Comparison of ENCODE assay signal across 26 mouse cellular contexts in genomic region chr11:95576299-95576698, GRCm38 (mm10). TPM values are rescaled to one million over a fixed set of nuclear protein-coding genes. Genes with fewer than 3 reads are reported as not detected.
DNase-seq lines count a peak whose midpoint lies in the region; ATAC-seq lines count a peak whose summit lies in the region.
"Had no signal": no experiment of that assay in that cellular context is flagged by ENCODE, and none has a peak within 500 bp of the region (broad histone marks: within the 10 kb centered on the region; RNA-seq: fewer than 3 reads in every experiment).

No protein-coding gene starts in this region.

- H3K27me3 ChIP-seq in heart, embryonic 11.5 days (ENCODE audit: control insufficient read depth, insufficient read depth, low read length), result peaks cover 43% of the 10 kb centered on the region
- H3K27me3 ChIP-seq in kidney, embryonic 16.5 days (ENCODE audit: insufficient read depth, low read length), result peaks cover 30% of the 10 kb centered on the region
- peaks cover 72% of the 10 kb centered on the region for H3K27me3 ChIP-seq in embryonic facial prominence, embryonic 10.5 days (replicated peaks; ENCODE audit: low read depth, poor library complexity, severe bottlenecking)
- H3K27me3 ChIP-seq in stomach, embryonic 16.5 days (ENCODE audit: control insufficient read depth, insufficient read depth, low read length), result peaks cover 34% of the 10 kb centered on the region

- no peak overlapping the region for H3K9ac ChIP-seq in heart, embryonic 11.5 days (ENCODE audit: low read depth, low read length)
- H3K9ac ChIP-seq in kidney, embryonic 16.5 days (replicated peaks; ENCODE audit: low read length), result no peak overlapping the region
- no peak overlapping the region for H3K9ac ChIP-seq in stomach, embryonic 16.5 days (ENCODE audit: low read length)
- H3K9ac ChIP-seq: forebrain, embryonic 12.5 days; heart, embryonic 15.5 days; hindbrain, embryonic 15.5 days; limb, embryonic 15.5 days; liver, embryonic 14.5 days; lung, embryonic 15.5 days; midbrain, embryonic 15.5 days; neural tube, embryonic 12.5 days; stomach, embryonic 15.5 days had no signal

- no peaks in the 10 kb centered on the region for H3K9me3 ChIP-seq in heart, embryonic 11.5 days (replicated peaks; ENCODE audit: control insufficient read depth, low read length)
- H3K9me3 ChIP-seq in kidney, embryonic 16.5 days (ENCODE audit: low read length), result no peaks in the 10 kb centered on the region
- H3K9me3 ChIP-seq in embryonic facial prominence, embryonic 10.5 days, result no peaks in the 10 kb centered on the region
- H3K9me3 ChIP-seq in stomach, embryonic 16.5 days (replicated peaks; ENCODE audit: control insufficient read depth, low read length), result no peaks in the 10 kb centered on the region
- H3K9me3 ChIP-seq: forebrain, embryonic 12.5 days; G1E; heart, embryonic 15.5 days; hindbrain, embryonic 15.5 days; limb, embryonic 15.5 days; lung, embryonic 15.5 days; midbrain, embryonic 15.5 days; neural tube, embryonic 12.5 days; stomach, embryonic 15.5 days had no signal

- H3K4me2 ChIP-seq in heart, embryonic 11.5 days, result peak overlapping the region; percentile 29; the same call in 1 of the 2 replicates
- H3K4me2 ChIP-seq in kidney, embryonic 16.5 days (replicated peaks; ENCODE audit: low read depth, low read length), result no peak overlapping the region
- H3K4me2 ChIP-seq in stomach, embryonic 16.5 days (ENCODE audit: low read depth, low read length), result no peak overlapping the region
- H3K4me2 ChIP-seq: forebrain, embryonic 12.5 days; hindbrain, embryonic 15.5 days; limb, embryonic 15.5 days; midbrain, embryonic 15.5 days; neural tube, embryonic 12.5 days; stomach, embryonic 15.5 days had no signal

- H3K27ac ChIP-seq in heart, embryonic 11.5 days (ENCODE audit: low read depth, low read length), result no peak overlapping the region
- H3K27ac ChIP-seq in kidney, embryonic 16.5 days (ENCODE audit: low read length), result 0 out of 2 replicates have a peak overlapping the region, but pooled peaks have one; percentile 13
- peak overlapping the region; percentile 77 for H3K27ac ChIP-seq in embryonic facial prominence, embryonic 10.5 days (replicated peaks)
- peak overlapping the region; percentile 48; the same call in 1 of the 2 replicates for H3K27ac ChIP-seq in stomach, embryonic 16.5 days (ENCODE audit: low read length)
- H3K27ac ChIP-seq: forebrain, embryonic 12.5 days; heart, embryonic 15.5 days; hindbrain, embryonic 15.5 days; limb, embryonic 15.5 days; liver, embryonic 14.5 days; lung, embryonic 15.5 days; midbrain, embryonic 15.5 days; neural tube, embryonic 12.5 days; stomach, embryonic 15.5 days had no signal

- DNase-seq in heart, adult 18-20 months, result no peak
- no peak for DNase-seq in kidney, adult 8-10 months
- peak; percentile 59 for DNase-seq in embryonic facial prominence, embryonic 10.5 days (ENCODE audit: low spot score)
- no peak for DNase-seq in left cerebral cortex, adult 11 months (ENCODE audit: low spot score)
- DNase-seq: cerebellum, adult 11 months; cerebellum, adult 9-11 months; gastrocnemius, postnatal 36 days; layer of hippocampus, postnatal 36 days; lung, postnatal 4 days; right cerebral cortex, postnatal 4 days had no signal

- WGBS in heart, embryonic 11.5 days (ENCODE audit: insufficient replicate concordance), result 46% methylated on average over 8 of the region's 8 CpGs
- 15% methylated on average over 8 of the region's 8 CpGs for WGBS in kidney, embryonic 16.5 days
- 32% methylated on average over 8 of the region's 8 CpGs for WGBS in embryonic facial prominence, embryonic 10.5 days
- 53% methylated on average over 8 of the region's 8 CpGs for WGBS in stomach, embryonic 16.5 days

- H3K4me1 ChIP-seq in heart, embryonic 11.5 days (ENCODE audit: control insufficient read depth, insufficient read depth, low read length), result peaks cover 32% of the 10 kb centered on the region
- H3K4me1 ChIP-seq in kidney, embryonic 16.5 days (ENCODE audit: insufficient read depth, low read length), result peaks cover 34% of the 10 kb centered on the region
- H3K4me1 ChIP-seq in embryonic facial prominence, embryonic 10.5 days, result peaks cover 92% of the 10 kb centered on the region
- H3K4me1 ChIP-seq in stomach, embryonic 16.5 days (ENCODE audit: control insufficient read depth, insufficient read depth, low read length), result peaks cover 36% of the 10 kb centered on the region

- no peak for ATAC-seq in heart, embryonic 11.5 days (replicated peaks; ENCODE audit: insufficient number of reproducible peaks, low FRiP score, low TSS enrichment)
- ATAC-seq in kidney, embryonic 16.5 days (ENCODE audit: low FRiP score, low TSS enrichment), result no peak
- no peak for ATAC-seq in stomach, embryonic 16.5 days (ENCODE audit: insufficient read depth, low FRiP score)
- ATAC-seq: midbrain, embryonic 15.5 days; Patski had no signal

- H3K36me3 ChIP-seq in heart, embryonic 11.5 days (ENCODE audit: control insufficient read depth, insufficient read depth, low read length), result no peaks in the 10 kb centered on the region
- H3K36me3 ChIP-seq in kidney, embryonic 16.5 days (ENCODE audit: insufficient read depth, low read length), result no peaks in the 10 kb centered on the region
- no peaks in the 10 kb centered on the region for H3K36me3 ChIP-seq in embryonic facial prominence, embryonic 10.5 days (replicated peaks)
- H3K36me3 ChIP-seq in stomach, embryonic 16.5 days (ENCODE audit: control insufficient read depth, insufficient read depth, low read length), result no peaks in the 10 kb centered on the region
- H3K36me3 ChIP-seq: forebrain, embryonic 12.5 days; G1E; heart, embryonic 15.5 days; hindbrain, embryonic 15.5 days; limb, embryonic 15.5 days; lung, embryonic 15.5 days; midbrain, embryonic 15.5 days; stomach, embryonic 15.5 days had no signal

- no peak overlapping the region for H3K4me3 ChIP-seq in heart, embryonic 11.5 days (ENCODE audit: low read depth, low read length)
- no peak overlapping the region for H3K4me3 ChIP-seq in kidney, embryonic 16.5 days (ENCODE audit: low read length)
- peak overlapping the region; percentile 17; the same call in 1 of the 2 replicates for H3K4me3 ChIP-seq in embryonic facial prominence, embryonic 10.5 days
- no peak overlapping the region for H3K4me3 ChIP-seq in stomach, embryonic 16.5 days (replicated peaks; ENCODE audit: low read length)
- H3K4me3 ChIP-seq: forebrain, embryonic 12.5 days; heart, embryonic 15.5 days; hindbrain, embryonic 15.5 days; lung, embryonic 15.5 days; midbrain, embryonic 15.5 days; neural tube, embryonic 12.5 days; stomach, embryonic 15.5 days had no signal

RNA-seq across cellular contexts. Expression of gene Ngfr, which starts 11.2 kb away (rescaled TPM):
- 3.6 TPM in 2 replicates for polyA plus RNA-seq in heart, embryonic 11.5 days (2014; fragmentation: Nextera tagmentation; extraction: Ambion mirVana)
- under 1 TPM; 0.37 to 0.64 TPM for total RNA-seq in heart, adult 18-20 months (2021)
- polyA plus RNA-seq in kidney, embryonic 16.5 days (2015; fragmentation: Nextera tagmentation; extraction: Ambion mirVana), result 29.7 and 29.9 TPM in 2 replicates
- polyA plus RNA-seq in embryonic facial prominence, embryonic 10.5 days (2016; fragmentation: Nextera tagmentation; extraction: Ambion mirVana), result 21.7 and 23.5 TPM in 2 replicates
- 13.2 and 15.0 TPM in 2 replicates for polyA plus RNA-seq in stomach, embryonic 16.5 days (2015; fragmentation: Nextera tagmentation; extraction: Ambion mirVana)
- total RNA-seq: common myeloid progenitor, adult 5-6 weeks; hematopoietic stem cell, adult 5-6 weeks had no signal
- polyA plus RNA-seq: G1E had no signal
